Mouse (Mus musculus): ENCODE measurements at regions not wholly inside any gene's neighbourhood (a gene's known extent, or its start where the extent isn't known, plus 50 kb on each side); places are given as distances from the start of the nearest gene placed in this dataset.

DNA sequence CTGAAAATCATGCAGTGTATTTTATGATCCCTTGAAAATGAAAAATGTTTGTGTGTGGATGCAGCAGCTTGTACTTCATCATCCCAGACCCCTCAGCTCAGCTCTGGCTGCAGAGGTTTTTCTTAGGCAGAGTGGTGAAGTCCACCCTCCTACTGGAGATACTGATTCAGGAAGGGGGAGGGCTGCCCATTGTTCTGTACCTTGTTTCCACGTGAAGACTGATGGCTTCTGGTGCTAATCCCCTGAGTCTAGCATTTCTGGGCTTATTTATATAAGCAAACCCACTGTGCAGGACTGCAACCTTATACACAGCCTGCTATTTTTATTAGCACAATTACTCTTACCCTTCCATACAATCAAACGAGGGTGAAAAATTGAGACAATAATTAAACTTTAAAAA is 708.6 kb downstream of the Hdgfl1 start:
- in situ Hi-C loops (cut with MboI; ENCODE audit: low sequenced_read_pairs in 2 of 2, unreplicated experiment in 2 of 2) = no loop called here
- Histone ChIP-seq H3K9ac (ENCODE audit: insufficient read depth, low read depth, low read length, poor library complexity, severe bottlenecking) (no peak overlapping the region), H3K4me1 (ENCODE audit: control insufficient read depth in 2 of 2, insufficient read depth in 2 of 2, low read length in 2 of 2, poor library complexity in 1 of 2) (no peaks in the 10 kb centered on the region), H3K9me3 (ENCODE audit: control insufficient read depth, insufficient read depth, low read depth, low read length) (no peaks in the 10 kb centered on the region), H3K27ac (ENCODE audit: insufficient read depth, low read depth, low read length, poor library complexity, severe bottlenecking) (no peak overlapping the region), H3K36me3 (ENCODE audit: control insufficient read depth, insufficient read depth, low read length, poor library complexity, severe bottlenecking) (no peaks in the 10 kb centered on the region), H3K4me3 (ENCODE audit: insufficient read depth in 1 of 2, low read depth in 1 of 2, low read length in 2 of 2, poor library complexity in 1 of 2, severe bottlenecking in 1 of 2) (no peak overlapping the region)
- TF ChIP-seq MAFK (IDR thresholded peaks at IDR 0.05; ENCODE audit: insufficient read depth, low read depth, low read length) = no peak
- TF ChIP-seq HCFC1 (IDR thresholded peaks at IDR 0.05; ENCODE audit: borderline replicate concordance, insufficient read depth, low read length) = no peak
- no peak for TF ChIP-seq ZNF384 (IDR thresholded peaks at IDR 0.05; ENCODE audit: low read depth, low read length)
- TF ChIP-seq CHD2 (IDR thresholded peaks at IDR 0.05; ENCODE audit: low read depth, low read length) = no peak
- no peak for TF ChIP-seq ZC3H11A (IDR thresholded peaks at IDR 0.05; ENCODE audit: borderline replicate concordance, low read depth, low read length)
- DNase-seq (ENCODE audit: low read depth, low spot score) = no peak

- Histone ChIP-seq H3K9me3 (ENCODE audit: control insufficient read depth, insufficient read depth, low read depth, low read length) (no peaks in the 10 kb centered on the region), H3K4me1 (ENCODE audit: control insufficient read depth in 2 of 2, insufficient read depth in 2 of 2, low read length in 2 of 2, poor library complexity in 1 of 2) (no peaks in the 10 kb centered on the region), H3K27ac (ENCODE audit: insufficient read depth, low read depth, low read length, poor library complexity, severe bottlenecking) (no peak overlapping the region), H3K36me3 (ENCODE audit: control insufficient read depth, insufficient read depth, low read length, poor library complexity, severe bottlenecking) (no peaks in the 10 kb centered on the region), H3K9ac (ENCODE audit: insufficient read depth, low read depth, low read length, poor library complexity, severe bottlenecking) (no peak overlapping the region), H3K4me3 (ENCODE audit: insufficient read depth in 1 of 2, low read depth in 1 of 2, low read length in 2 of 2, poor library complexity in 1 of 2, severe bottlenecking in 1 of 2) (no peak overlapping the region)
- TF ChIP-seq ZNF384 (IDR thresholded peaks at IDR 0.05; ENCODE audit: low read depth, low read length) (no peak), MAFK (IDR thresholded peaks at IDR 0.05; ENCODE audit: insufficient read depth, low read depth, low read length) (no peak), ZC3H11A (IDR thresholded peaks at IDR 0.05; ENCODE audit: borderline replicate concordance, low read depth, low read length) (no peak), HCFC1 (IDR thresholded peaks at IDR 0.05; ENCODE audit: borderline replicate concordance, insufficient read depth, low read length) (no peak), CHD2 (IDR thresholded peaks at IDR 0.05; ENCODE audit: low read depth, low read length) (no peak)
- in situ Hi-C loops (cut with MboI; ENCODE audit: low sequenced_read_pairs in 2 of 2, unreplicated experiment in 2 of 2) = no loop called here
- no peak for DNase-seq (ENCODE audit: low read depth, low spot score)
Measured at GRCm38 (mm10) chr13:26037699-26038098, 732.3 kb downstream of the Hdgfl1 start.

DNA sequence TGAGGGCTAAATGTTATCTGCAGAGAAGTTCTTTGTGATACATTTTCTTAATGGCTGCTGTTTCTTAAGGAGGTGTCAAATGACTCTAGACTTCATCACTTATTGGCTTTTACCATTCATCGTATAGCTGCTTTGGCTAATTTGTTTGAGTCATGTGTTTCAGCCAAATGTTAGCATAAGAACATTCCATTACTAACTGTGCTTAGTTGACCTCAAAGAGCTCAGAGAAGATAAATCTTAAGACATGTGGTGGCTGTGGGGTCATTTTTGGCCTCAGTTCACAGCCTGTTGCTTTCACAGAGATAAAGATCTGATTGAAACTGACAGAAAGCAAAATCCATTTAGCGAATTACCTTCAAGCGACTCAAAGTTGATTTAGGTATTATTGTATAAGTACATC is 743.6 kb downstream of the Hdgfl1 start:
- Histone ChIP-seq H3K36me3 (ENCODE audit: control insufficient read depth, insufficient read depth, low read length, poor library complexity, severe bottlenecking) (no peaks in the 10 kb centered on the region), H3K4me3 (ENCODE audit: insufficient read depth in 1 of 2, low read depth in 1 of 2, low read length in 2 of 2, poor library complexity in 1 of 2, severe bottlenecking in 1 of 2) (no peak overlapping the region), H3K9ac (ENCODE audit: insufficient read depth, low read depth, low read length, poor library complexity, severe bottlenecking) (no peak overlapping the region), H3K4me1 (ENCODE audit: control insufficient read depth in 2 of 2, insufficient read depth in 2 of 2, low read length in 2 of 2, poor library complexity in 1 of 2) (no peaks in the 10 kb centered on the region), H3K9me3 (ENCODE audit: control insufficient read depth, insufficient read depth, low read depth, low read length) (no peaks in the 10 kb centered on the region), H3K27ac (ENCODE audit: insufficient read depth, low read depth, low read length, poor library complexity, severe bottlenecking) (no peak overlapping the region)
- in situ Hi-C loops (cut with MboI; ENCODE audit: low sequenced_read_pairs in 2 of 2, unreplicated experiment in 2 of 2) = no loop called here
- no peak for TF ChIP-seq CHD2 (IDR thresholded peaks at IDR 0.05; ENCODE audit: low read depth, low read length)
- TF ChIP-seq ZC3H11A (IDR thresholded peaks at IDR 0.05; ENCODE audit: borderline replicate concordance, low read depth, low read length) = no peak
- TF ChIP-seq ZNF384 (IDR thresholded peaks at IDR 0.05; ENCODE audit: low read depth, low read length) = no peak
- TF ChIP-seq HCFC1 (IDR thresholded peaks at IDR 0.05; ENCODE audit: borderline replicate concordance, insufficient read depth, low read length) = no peak
- TF ChIP-seq MAFK (IDR thresholded peaks at IDR 0.05; ENCODE audit: insufficient read depth, low read depth, low read length) = no peak
- DNase-seq (ENCODE audit: low read depth, low spot score) = no peak

- H3K4me3 ChIP-seq (ENCODE audit: insufficient read depth in 1 of 2, low read depth in 1 of 2, low read length in 2 of 2, poor library complexity in 1 of 2, severe bottlenecking in 1 of 2) = no peak overlapping the region
- no peak overlapping the region for H3K9ac ChIP-seq (ENCODE audit: insufficient read depth, low read depth, low read length, poor library complexity, severe bottlenecking)
- H3K36me3 ChIP-seq (ENCODE audit: control insufficient read depth, insufficient read depth, low read length, poor library complexity, severe bottlenecking) = no peaks in the 10 kb centered on the region
- in situ Hi-C loops (cut with MboI; ENCODE audit: low sequenced_read_pairs in 2 of 2, unreplicated experiment in 2 of 2) = no loop called here
- no peak overlapping the region for H3K27ac ChIP-seq (ENCODE audit: insufficient read depth, low read depth, low read length, poor library complexity, severe bottlenecking)
- H3K9me3 ChIP-seq (ENCODE audit: control insufficient read depth, insufficient read depth, low read depth, low read length) = no peaks in the 10 kb centered on the region
- no peak for TF ChIP-seq MAFK (IDR thresholded peaks at IDR 0.05; ENCODE audit: insufficient read depth, low read depth, low read length)
- TF ChIP-seq ZNF384 (IDR thresholded peaks at IDR 0.05; ENCODE audit: low read depth, low read length) = no peak
- no peak for TF ChIP-seq HCFC1 (IDR thresholded peaks at IDR 0.05; ENCODE audit: borderline replicate concordance, insufficient read depth, low read length)
- TF ChIP-seq CHD2 (IDR thresholded peaks at IDR 0.05; ENCODE audit: low read depth, low read length) = no peak
- TF ChIP-seq ZC3H11A (IDR thresholded peaks at IDR 0.05; ENCODE audit: borderline replicate concordance, low read depth, low read length) = no peak
- H3K4me1 ChIP-seq (ENCODE audit: control insufficient read depth in 2 of 2, insufficient read depth in 2 of 2, low read length in 2 of 2, poor library complexity in 1 of 2) = no peaks in the 10 kb centered on the region
- no peak for DNase-seq (ENCODE audit: low read depth, low spot score)
Measured at GRCm38 (mm10) chr13:26024696-26025095, 745.3 kb downstream of the Hdgfl1 start.

DNA sequence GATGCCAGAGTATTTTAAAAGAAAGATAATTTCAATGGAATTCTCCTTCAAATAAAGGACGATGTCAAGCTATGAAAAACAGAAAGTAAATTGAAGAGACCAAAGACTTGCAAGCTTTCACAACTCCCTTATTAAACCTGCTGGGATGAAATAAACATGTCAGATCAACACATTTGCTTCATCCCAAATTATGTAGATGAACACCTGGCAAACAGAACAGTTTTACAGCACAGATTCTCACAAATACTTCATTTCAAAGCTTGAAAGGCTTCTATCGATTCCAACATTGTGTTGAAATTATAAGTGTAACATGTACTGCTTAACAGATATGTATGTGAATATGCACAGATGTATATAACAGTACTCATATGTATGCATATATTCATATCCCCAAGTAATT is 749.5 kb downstream of the Hdgfl1 start:
- Histone ChIP-seq H3K4me1 (ENCODE audit: control insufficient read depth in 2 of 2, insufficient read depth in 2 of 2, low read length in 2 of 2, poor library complexity in 1 of 2) (no peaks in the 10 kb centered on the region), H3K9me3 (ENCODE audit: control insufficient read depth, insufficient read depth, low read depth, low read length) (no peaks in the 10 kb centered on the region), H3K9ac (ENCODE audit: insufficient read depth, low read depth, low read length, poor library complexity, severe bottlenecking) (no peak overlapping the region), H3K4me3 (ENCODE audit: insufficient read depth in 1 of 2, low read depth in 1 of 2, low read length in 2 of 2, poor library complexity in 1 of 2, severe bottlenecking in 1 of 2) (no peak overlapping the region), H3K36me3 (ENCODE audit: control insufficient read depth, insufficient read depth, low read length, poor library complexity, severe bottlenecking) (no peaks in the 10 kb centered on the region), H3K27ac (ENCODE audit: insufficient read depth, low read depth, low read length, poor library complexity, severe bottlenecking) (no peak overlapping the region)
- in situ Hi-C loops (cut with MboI; ENCODE audit: low sequenced_read_pairs in 2 of 2, unreplicated experiment in 2 of 2) = no loop called here
- no peak for DNase-seq (ENCODE audit: low read depth, low spot score)
- TF ChIP-seq ZC3H11A (IDR thresholded peaks at IDR 0.05; ENCODE audit: borderline replicate concordance, low read depth, low read length) (no peak), HCFC1 (IDR thresholded peaks at IDR 0.05; ENCODE audit: borderline replicate concordance, insufficient read depth, low read length) (no peak), CHD2 (IDR thresholded peaks at IDR 0.05; ENCODE audit: low read depth, low read length) (no peak), ZNF384 (IDR thresholded peaks at IDR 0.05; ENCODE audit: low read depth, low read length) (no peak), MAFK (IDR thresholded peaks at IDR 0.05; ENCODE audit: insufficient read depth, low read depth, low read length) (no peak)
